Mouse (Mus musculus) ES-E14 (cell line): ENCODE results near the gene Pitpnm1.

Experiments
- CHD2 ChIP-seq: IDR thresholded peaks from 2 replicates; pipeline ENCODE4 v1.6.1; 2014; ENCODE audit warnings: mild to moderate bottlenecking, low read depth, low read length, inconsistent platforms
- ZC3H11A ChIP-seq: IDR thresholded peaks from 2 replicates; pipeline ENCODE4 v1.6.1; 2012; ENCODE audit warnings: low read depth, mild to moderate bottlenecking, inconsistent platforms, low read length, borderline replicate concordance

- TF ChIP-seq ZC3H11A, result no peak
- no peak for TF ChIP-seq CHD2
Observed at GRCm38 (mm10) chr19:4136463-4136862, 36.7 kb downstream of the Pitpnm1 start.
